Mouse (Mus musculus) cerebellum, adult 18-20 months (tissue): ENCODE measurements at regions not wholly inside any gene's neighbourhood (a gene's known extent, or its start where the extent isn't known, plus 50 kb on each side); places are given as distances from the start of the nearest gene placed in this dataset.

Experiments used
- DNase-seq, 2 experiments: peaks; one replicate each; pipeline ENCODE4 v3.0.0; 2021

DNA sequence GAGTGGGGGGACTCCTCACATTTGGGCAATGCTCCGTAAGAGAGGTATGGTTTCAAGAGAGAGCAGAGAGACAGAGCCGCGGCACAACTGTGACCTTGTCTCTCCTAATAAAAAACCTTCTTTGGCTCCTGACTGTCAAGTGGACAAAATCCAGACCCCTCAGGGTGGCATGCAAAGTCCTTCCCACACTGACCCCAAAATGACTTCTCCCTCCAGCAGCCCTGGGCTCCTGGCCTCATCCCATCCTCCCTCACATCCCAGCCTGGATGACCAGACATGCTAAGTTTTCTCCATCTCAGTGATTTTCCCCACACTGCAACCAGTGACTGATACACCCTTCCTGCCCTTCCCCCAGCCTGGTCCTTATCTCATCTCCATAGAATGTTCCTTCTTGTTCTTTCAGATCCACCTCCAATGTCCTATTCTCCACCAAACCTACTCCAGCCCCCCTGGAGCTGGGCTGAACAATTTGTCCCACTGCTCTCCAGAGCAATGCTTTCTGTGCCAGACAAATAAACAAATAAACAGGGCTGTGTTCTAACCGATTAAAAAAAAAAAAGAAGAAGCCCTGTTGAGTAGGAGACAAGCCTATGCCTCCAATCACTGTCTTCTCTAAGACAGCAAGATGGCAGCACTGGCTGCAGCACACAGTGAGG is 75.7 kb upstream of the Zmiz1 start:
- no peak for DNase-seq

DNA sequence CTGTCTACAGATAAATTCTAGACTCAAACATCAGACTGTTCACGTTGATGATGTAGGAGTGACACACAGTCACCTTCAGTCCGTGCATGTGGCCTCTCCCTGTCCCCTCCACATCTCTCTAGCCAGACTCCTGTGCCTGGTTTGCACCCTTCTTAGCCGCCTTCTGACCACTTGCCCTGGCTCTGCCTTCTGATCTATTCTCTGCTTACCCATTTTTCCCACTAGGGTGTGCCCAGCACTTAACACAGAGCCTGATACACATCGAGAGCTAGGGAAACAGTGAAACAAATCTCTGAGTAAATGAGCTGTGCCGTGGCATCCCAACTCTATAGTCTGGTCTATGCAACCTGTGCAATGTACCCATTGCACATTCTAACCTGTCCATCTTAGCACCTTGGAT is 73.3 kb upstream of the Zmiz1 start:
- no peak for DNase-seq

GRCm38 (mm10) chr14:25387780-25388179 is 71.2 kb upstream of the Zmiz1 start:
- DNase-seq = no peak

DNA sequence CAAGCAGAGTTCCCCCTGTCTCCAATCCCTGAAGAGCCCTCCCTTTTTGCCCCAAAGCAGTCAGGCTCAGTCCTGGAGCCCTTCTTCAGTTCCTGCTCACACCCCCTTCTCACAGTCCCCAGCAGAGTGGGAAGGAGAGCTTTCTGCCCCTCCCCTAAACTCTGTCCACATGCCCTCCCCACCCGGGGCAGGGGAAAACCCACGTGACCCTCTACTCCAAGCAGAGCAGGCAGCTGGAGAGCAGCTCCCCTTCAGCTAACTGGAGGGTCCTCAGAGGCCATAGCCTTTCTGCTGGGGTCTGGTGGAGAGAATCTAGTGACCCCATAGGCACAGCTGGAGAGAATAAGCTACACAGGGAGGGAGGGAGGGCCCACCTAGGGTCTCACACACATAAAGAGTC is 69.7 kb upstream of the Zmiz1 start:
- DNase-seq = no peak

DNA sequence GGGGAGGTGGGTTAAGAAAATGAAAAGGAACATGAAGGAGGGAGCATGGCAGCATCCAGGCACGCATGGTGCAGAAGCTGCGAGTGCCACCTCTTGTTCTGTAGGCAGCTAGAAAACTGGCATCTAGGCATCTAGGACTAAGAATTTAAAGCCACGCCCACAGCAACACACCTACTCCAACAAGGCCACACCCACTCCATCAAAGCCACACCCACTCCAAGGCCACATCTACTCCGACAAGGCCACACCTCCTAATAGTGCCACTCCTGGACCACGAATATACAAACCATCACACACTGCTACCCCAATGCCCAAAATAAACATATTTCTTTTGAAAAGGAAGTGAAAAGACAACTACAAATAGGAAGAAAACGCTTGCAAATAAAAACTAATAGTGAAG is 66.6 kb upstream of the Zmiz1 start:
- no peak for DNase-seq

DNA sequence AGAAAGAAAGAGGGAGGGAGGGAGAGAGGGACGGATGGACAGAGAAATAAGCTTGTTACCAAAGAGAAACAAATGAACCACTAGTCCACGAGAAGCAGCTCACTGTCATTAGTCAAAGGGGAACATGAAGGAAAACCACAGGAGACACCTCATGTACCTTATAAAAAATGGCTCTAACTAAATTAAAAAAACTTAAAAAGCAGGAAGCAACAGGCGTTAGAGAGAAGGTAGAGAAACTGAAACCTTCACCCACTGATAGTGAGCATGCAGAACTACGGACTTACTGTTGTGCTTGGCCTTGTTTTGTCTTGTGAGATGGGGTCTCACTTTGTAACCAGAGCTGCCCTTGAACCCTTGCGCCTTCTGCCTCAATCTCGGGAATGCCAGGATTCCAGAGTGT is 66.0 kb upstream of the Zmiz1 start:
- DNase-seq = no peak

DNA sequence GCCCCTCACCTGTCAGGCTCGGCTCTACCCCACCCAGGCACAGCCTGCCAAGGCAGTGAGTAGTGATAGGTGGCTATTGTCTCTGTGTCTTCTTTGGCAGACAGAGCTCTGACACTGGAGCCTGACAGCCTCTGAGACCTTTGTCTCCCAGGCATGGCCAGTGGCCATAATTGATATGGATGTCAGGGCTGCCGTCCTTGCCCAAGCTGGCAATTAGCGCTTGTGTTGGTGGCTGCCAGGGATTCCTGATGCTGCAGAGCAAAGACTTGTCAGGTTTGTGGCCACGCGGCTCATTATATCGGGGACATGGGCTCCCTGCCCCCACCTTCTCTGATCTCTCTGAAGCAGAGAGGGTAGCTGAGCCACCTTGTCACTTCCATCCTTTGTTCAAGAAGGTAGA is 64.1 kb upstream of the Zmiz1 start:
- DNase-seq = no peak

DNA sequence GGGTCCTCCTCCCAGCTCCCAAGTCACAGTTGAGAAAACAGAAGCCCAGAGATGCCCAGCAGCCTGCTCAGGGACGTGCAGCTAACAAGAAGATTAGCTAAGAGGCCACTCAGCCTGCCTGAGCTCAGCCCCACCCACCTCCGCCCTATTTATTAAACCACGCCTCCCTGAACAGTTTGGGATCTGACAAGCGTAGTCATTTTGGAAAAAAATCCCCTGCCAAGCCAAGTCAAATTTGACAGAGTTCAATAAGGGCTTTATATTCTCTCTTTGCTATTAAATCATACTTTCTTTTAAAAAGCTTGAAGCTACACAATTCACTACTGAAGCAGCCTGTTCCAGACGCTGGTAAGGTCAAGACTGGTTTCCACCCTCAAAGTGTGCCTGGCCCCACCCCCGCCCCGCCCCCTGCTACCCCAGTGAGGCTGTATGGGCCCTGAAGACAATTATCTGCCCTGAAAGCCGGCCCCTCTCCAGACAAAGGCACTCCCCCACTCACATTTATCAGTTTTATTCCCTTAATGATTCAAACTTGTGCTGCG is 61.9 kb upstream of the Zmiz1 start:
- DNase-seq = no peak

- DNase-seq = no peak
Measured at GRCm38 (mm10) chr14:25397751-25398150, 61.2 kb upstream of the Zmiz1 start.

DNA sequence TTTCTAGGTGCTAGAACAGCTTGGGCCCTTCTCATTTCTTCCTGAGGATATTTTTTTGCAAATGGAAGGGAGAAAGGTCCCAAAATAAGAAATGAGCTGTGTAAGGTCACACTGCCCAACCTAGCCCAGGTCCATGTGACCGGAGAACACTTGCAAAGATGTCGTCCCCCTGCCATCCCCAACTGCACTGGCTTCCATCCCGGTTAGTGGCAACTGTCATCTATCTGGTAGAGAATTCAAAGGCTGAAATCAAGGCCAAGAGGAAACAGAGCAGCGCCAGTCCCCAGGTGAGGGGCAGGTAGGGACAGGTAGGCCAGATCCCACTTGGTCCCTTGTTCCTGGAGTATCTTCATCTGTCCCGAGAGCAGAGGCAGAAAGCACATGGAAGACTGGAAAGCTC is 60.2 kb upstream of the Zmiz1 start:
- no peak for DNase-seq

- DNase-seq = no peak
Measured at GRCm38 (mm10) chr14:25399286-25399685, 59.7 kb upstream of the Zmiz1 start.

DNA sequence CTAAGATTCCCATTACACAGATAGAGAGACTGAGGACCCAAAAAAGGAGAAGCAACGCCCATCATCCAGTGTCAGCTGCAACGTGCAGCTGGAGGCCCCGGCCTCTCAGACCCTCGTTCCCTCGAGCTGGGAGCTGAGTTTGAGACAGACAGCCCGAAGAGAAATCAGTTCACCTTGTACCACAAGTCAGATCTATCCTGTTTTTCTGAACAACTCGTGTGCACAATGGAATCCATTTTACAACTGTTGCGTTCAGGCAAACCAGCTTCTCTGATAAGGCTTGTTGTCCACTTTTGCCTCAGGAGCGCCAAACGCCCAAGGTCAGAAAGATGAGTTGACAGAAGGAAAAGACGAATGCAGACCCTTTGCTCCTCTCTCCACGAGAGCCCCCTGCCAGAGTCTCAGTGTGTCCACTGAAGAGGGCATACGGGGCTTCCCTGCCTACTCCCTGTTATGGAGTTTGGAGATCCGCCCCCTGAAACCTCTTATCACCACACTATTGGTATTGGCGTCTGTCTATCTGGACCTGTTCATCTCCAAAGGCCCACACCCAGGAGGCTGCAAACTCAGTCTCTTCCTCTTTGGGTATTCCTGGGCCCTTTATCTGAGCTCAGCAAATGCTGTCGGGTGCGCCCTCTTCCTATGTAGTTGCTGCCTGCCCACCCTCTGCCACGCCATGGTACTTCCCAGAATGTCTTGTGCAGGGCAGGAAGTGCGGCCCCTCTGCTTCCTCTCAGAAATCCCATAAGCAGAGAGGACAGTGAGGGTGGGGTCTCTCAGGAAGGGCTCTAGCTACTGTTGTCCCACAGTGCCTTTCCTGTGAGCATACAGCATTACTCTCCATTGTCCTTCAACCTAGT is 57.7 kb upstream of the Zmiz1 start:
- no peak for DNase-seq

- DNase-seq = no peak
Measured at GRCm38 (mm10) chr14:25402409-25402808, 56.6 kb upstream of the Zmiz1 start.

GRCm38 (mm10) chr14:25405191-25405590 is 53.8 kb upstream of the Zmiz1 start:
- no peak for DNase-seq

GRCm38 (mm10) chr14:25406059-25406458 is 52.9 kb upstream of the Zmiz1 start:
- no peak for DNase-seq

DNA sequence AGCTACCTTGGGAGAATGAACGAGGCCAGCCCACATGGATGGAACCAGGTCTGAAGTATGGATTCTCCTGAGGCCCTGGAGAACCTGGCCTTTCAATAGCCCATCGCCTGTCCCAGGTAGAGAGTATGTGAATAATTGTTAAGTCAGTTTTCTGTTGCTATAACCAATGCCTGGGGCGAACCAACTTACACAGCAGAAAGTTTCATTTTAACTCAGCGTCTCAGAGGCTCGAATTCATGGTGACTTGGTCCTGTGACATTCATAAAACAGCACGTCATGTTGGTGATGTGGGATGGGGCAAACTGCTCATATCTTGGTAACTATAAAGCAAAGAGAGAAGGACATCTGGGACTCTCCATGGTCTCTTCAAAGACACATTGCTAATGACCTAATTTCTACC is 52.4 kb upstream of the Zmiz1 start:
- no peak for DNase-seq

DNA sequence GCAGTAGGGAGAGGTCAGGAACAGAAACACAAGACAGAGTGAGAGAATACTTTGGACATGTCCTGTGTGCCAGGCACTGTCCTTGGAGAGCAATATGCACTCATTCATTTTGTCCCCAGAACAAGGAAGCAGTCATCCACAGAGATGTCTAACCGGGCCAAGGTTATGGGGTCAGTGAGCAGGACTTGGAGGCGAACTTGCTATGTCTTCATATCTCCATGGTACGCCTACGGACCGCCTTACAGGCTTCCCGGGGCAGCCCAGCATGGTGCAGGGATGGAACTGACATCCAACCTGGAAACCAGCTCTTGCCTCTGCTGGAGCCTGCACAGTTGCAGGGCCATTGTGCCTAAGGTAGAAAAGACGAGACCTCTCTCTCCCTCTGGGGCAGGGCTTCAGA is 51.9 kb upstream of the Zmiz1 start:
- DNase-seq = no peak
